Mouse (Mus musculus) ES-E14 (cell line): Measurements from ENCODE around the gene Slc35b3. TPM values are rescaled to one million over a fixed set of nuclear protein-coding genes. Genes with fewer than 3 reads are reported as not detected.

Experiments used
- DNase-seq: peaks from one replicate; pipeline ENCODE4 v3.0.0-alpha.2; 2013; ENCODE audit warnings: low read depth, low spot score
- H3K27ac ChIP-seq: 2 replicates; pipeline ENCODE4 v1.5.1; 2012; ENCODE audit warnings: low read depth, mild to moderate bottlenecking, low read length, moderate library complexity, mixed read lengths; ENCODE audit not compliant: poor library complexity, insufficient read depth, severe bottlenecking
- H3K36me3 ChIP-seq: 2 replicates; pipeline ENCODE4 v1.6.1; 2012; ENCODE audit warnings: mild to moderate bottlenecking, low read length, moderate library complexity, mixed read lengths; ENCODE audit not compliant: control insufficient read depth, poor library complexity, insufficient read depth, severe bottlenecking
- H3K4me1 ChIP-seq, 2 experiments: fragments of 150-350 bp in 1 of 2; sonication (generic) in 1 of 2; 2 replicates each; pipeline ENCODE4 v1.6.1; 2012; ENCODE audit warnings: low read length in 2 of 2, mild to moderate bottlenecking in 1 of 2, mixed read lengths in 1 of 2; ENCODE audit not compliant: control insufficient read depth in 2 of 2, insufficient read depth in 2 of 2, poor library complexity in 1 of 2
- H3K4me3 ChIP-seq, 2 experiments: fragments of 150-350 bp in 1 of 2; sonication (generic) in 1 of 2; 2 replicates each; pipeline ENCODE4 v1.5.1; 2012; ENCODE audit warnings: low read length in 2 of 2, low read depth in 1 of 2, mild to moderate bottlenecking in 1 of 2, mixed read lengths in 1 of 2; ENCODE audit not compliant: insufficient read depth in 1 of 2, poor library complexity in 1 of 2, severe bottlenecking in 1 of 2
- H3K9ac ChIP-seq: 2 replicates; pipeline ENCODE4 v1.6.1; 2012; ENCODE audit warnings: low read depth, mild to moderate bottlenecking, low read length, mixed read lengths; ENCODE audit not compliant: poor library complexity, insufficient read depth, severe bottlenecking
- H3K9me3 ChIP-seq: fragments of 150-350 bp; sonication (generic); 2 replicates; pipeline ENCODE4 v1.6.1; 2012; ENCODE audit warnings: low read depth, mild to moderate bottlenecking, low read length; ENCODE audit not compliant: control insufficient read depth, insufficient read depth
- CHD2 ChIP-seq: IDR thresholded peaks from 2 replicates; pipeline ENCODE4 v1.6.1; 2014; ENCODE audit warnings: mild to moderate bottlenecking, low read depth, low read length, inconsistent platforms
- HCFC1 ChIP-seq: IDR thresholded peaks from 2 replicates; pipeline ENCODE4 v1.6.1; 2012; ENCODE audit warnings: low read length, inconsistent platforms, borderline replicate concordance; ENCODE audit not compliant: insufficient read depth
- MAFK ChIP-seq: IDR thresholded peaks from 2 replicates; pipeline ENCODE4 v1.6.1; 2014; ENCODE audit warnings: mild to moderate bottlenecking, low read depth, low read length, inconsistent platforms; ENCODE audit not compliant: insufficient read depth
- ZC3H11A ChIP-seq: IDR thresholded peaks from 2 replicates; pipeline ENCODE4 v1.6.1; 2012; ENCODE audit warnings: low read depth, mild to moderate bottlenecking, inconsistent platforms, low read length, borderline replicate concordance
- ZNF384 ChIP-seq: IDR thresholded peaks from 2 replicates; pipeline ENCODE4 v1.6.1; 2012; ENCODE audit warnings: low read depth, low read length, inconsistent platforms
- in situ Hi-C, 2 experiments: fragments of 600-800 bp; cut with MboI; formaldehyde crosslinking; loops; one replicate each; pipeline ENCODE4 v1.15.1; 2025; ENCODE audit warnings: low sequenced_read_pairs in 2 of 2, inconsistent platforms in 1 of 2; ENCODE audit not compliant: unreplicated experiment in 2 of 2
- total RNA-seq: library from RNA; depleted of rRNA; stranded (reverse); fragments of 300-350 nt; gene quantifications from 2 replicates; pipeline ENCODE4 v1.2.3, GENCODE M21; 2012

Slc35b3 gene
- total RNA-seq, 1 experiment = 20.3 TPM

- no peaks in the 10 kb centered on the region for H3K36me3 ChIP-seq
- H3K9ac ChIP-seq = no peak overlapping the region
- H3K4me1 ChIP-seq = no peaks in the 10 kb centered on the region
- H3K4me3 ChIP-seq = no peak overlapping the region
- TF ChIP-seq ZC3H11A = no peak
- TF ChIP-seq CHD2 = no peak
- no peak for TF ChIP-seq MAFK
- no peak for TF ChIP-seq HCFC1
- no peak for DNase-seq
- no peaks in the 10 kb centered on the region for H3K9me3 ChIP-seq
- no peak overlapping the region for H3K27ac ChIP-seq
- in situ Hi-C loops = no loop called here
Measured at GRCm38 (mm10) chr13:39001434-39001833, 40.8 kb upstream of the Slc35b3 start.

GRCm38 (mm10) chr13:38998958-38999357, 38.3 kb upstream of the Slc35b3 start:
- H3K4me1 ChIP-seq = no peaks in the 10 kb centered on the region
- no peak for DNase-seq
- no peaks in the 10 kb centered on the region for H3K9me3 ChIP-seq
- no peaks in the 10 kb centered on the region for H3K36me3 ChIP-seq
- in situ Hi-C loops = no loop called here
- TF ChIP-seq CHD2 = no peak
- TF ChIP-seq MAFK = no peak
- TF ChIP-seq HCFC1 = no peak
- no peak for TF ChIP-seq ZC3H11A
- TF ChIP-seq ZNF384 = no peak
- no peak overlapping the region for H3K4me3 ChIP-seq
- no peak overlapping the region for H3K9ac ChIP-seq
- no peak overlapping the region for H3K27ac ChIP-seq

GRCm38 (mm10) chr13:38992529-38992928, 31.9 kb upstream of the Slc35b3 start:
- DNase-seq = no peak
- Histone ChIP-seq H3K9ac (no peak overlapping the region), H3K36me3 (no peaks in the 10 kb centered on the region), H3K27ac (no peak overlapping the region), H3K4me3 (no peak overlapping the region), H3K4me1 (no peaks in the 10 kb centered on the region), H3K9me3 (no peaks in the 10 kb centered on the region)
- TF ChIP-seq ZC3H11A = 0 out of 2 replicates have a peak, but pooled peaks have one; percentile 17
- TF ChIP-seq HCFC1 = no peak
- in situ Hi-C loops = no loop called here

DNA sequence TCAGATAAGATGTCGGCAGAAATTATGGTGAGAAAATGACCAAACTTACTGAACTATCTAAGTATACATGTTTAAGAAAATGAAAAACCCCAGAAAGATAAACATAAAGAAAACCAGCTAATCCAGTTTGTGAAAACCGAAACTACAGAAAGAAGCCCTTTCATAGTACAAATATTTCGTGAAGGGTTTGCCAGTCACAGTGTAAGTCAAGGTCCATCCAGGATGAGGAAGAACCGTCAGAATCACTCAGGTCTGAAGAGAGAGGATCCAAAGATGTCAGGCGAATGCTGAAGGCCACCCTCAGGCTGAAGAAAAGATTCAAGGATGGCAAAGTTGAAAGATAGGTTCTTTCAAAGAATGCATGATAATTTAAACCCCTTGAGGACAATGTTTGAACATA, 23.1 kb upstream of the Slc35b3 start:
- Histone ChIP-seq H3K4me1 (no peaks in the 10 kb centered on the region), H3K9ac (no peak overlapping the region), H3K27ac (no peak overlapping the region), H3K36me3 (no peaks in the 10 kb centered on the region), H3K9me3 (no peaks in the 10 kb centered on the region), H3K4me3 (no peak overlapping the region)
- in situ Hi-C loops = no loop called here
- no peak for DNase-seq
- TF ChIP-seq ZC3H11A (no peak), HCFC1 (no peak), CHD2 (no peak)

- Histone ChIP-seq H3K36me3 (no peaks in the 10 kb centered on the region), H3K4me1 (no peaks in the 10 kb centered on the region), H3K9ac (no peak overlapping the region), H3K4me3 (no peak overlapping the region), H3K9me3 (no peaks in the 10 kb centered on the region), H3K27ac (no peak overlapping the region)
- TF ChIP-seq ZNF384 = peak; percentile 91
- TF ChIP-seq ZC3H11A = no peak
- DNase-seq = no peak
- in situ Hi-C loops = no loop called here
Measured at GRCm38 (mm10) chr13:38980900-38981299, 20.2 kb upstream of the Slc35b3 start.
